ENCODE assay signal across 8 mouse cellular contexts in genomic region chr16:26967967-26968366, GRCm38 (mm10). TPM values are rescaled to one million over a fixed set of nuclear protein-coding genes. Genes with fewer than 3 reads are reported as not detected.
DNase-seq lines count a peak whose midpoint lies in the region; ATAC-seq and TF ChIP-seq lines count a peak whose summit lies in the region.

No protein-coding gene starts in this region.

- no peak for TF ChIP-seq CTCF in testis, adult 2 months (IDR thresholded peaks at IDR 0.05; ENCODE audit: control insufficient read depth, insufficient read depth, insufficient replicate concordance, low read depth, low read length)

- H3K27me3 ChIP-seq in testis, adult 2 months (ENCODE audit: control insufficient read depth, insufficient read depth, low read length), result no peaks in the 10 kb centered on the region
- H3K27me3 ChIP-seq in embryonic facial prominence, embryonic 13.5 days, result peaks cover 24% of the 10 kb centered on the region
- peaks cover 3% of the 10 kb centered on the region; the same call in 1 of the 2 replicates for H3K27me3 ChIP-seq in hindbrain, embryonic 16.5 days (replicated peaks; ENCODE audit: control insufficient read depth, insufficient read depth, low read length)
- H3K27me3 ChIP-seq in limb, embryonic 13.5 days, result peaks cover 25% of the 10 kb centered on the region
- H3K27me3 ChIP-seq in neural tube, embryonic 12.5 days (replicated peaks), result peaks cover 4% of the 10 kb centered on the region

- H3K4me3 ChIP-seq in testis, adult 2 months (ENCODE audit: control insufficient read depth, low read depth, low read length), result peak overlapping the region; percentile 6
- H3K4me3 ChIP-seq in embryonic facial prominence, embryonic 13.5 days, result peak overlapping the region; percentile 41
- H3K4me3 ChIP-seq in hindbrain, embryonic 16.5 days (ENCODE audit: low read length), result peak overlapping the region; percentile 50
- H3K4me3 ChIP-seq in limb, embryonic 13.5 days, result peak overlapping the region; percentile 44
- H3K4me3 ChIP-seq in neural tube, embryonic 12.5 days, result peak overlapping the region; percentile 29

- H3K4me2 ChIP-seq in embryonic facial prominence, embryonic 13.5 days, result peak overlapping the region; percentile 70
- peak overlapping the region; percentile 91 for H3K4me2 ChIP-seq in hindbrain, embryonic 16.5 days (ENCODE audit: low read length)
- H3K4me2 ChIP-seq in limb, embryonic 13.5 days (replicated peaks), result peak overlapping the region; percentile 74
- H3K4me2 ChIP-seq in neural tube, embryonic 12.5 days (replicated peaks), result peak overlapping the region; percentile 72

- TF ChIP-seq POLR2A in testis, adult 2 months (IDR thresholded peaks at IDR 0.05; ENCODE audit: control insufficient read depth, low read depth, low read length), result no peak

- H3K9me3 ChIP-seq in embryonic facial prominence, embryonic 13.5 days, result no peaks in the 10 kb centered on the region
- H3K9me3 ChIP-seq in hindbrain, embryonic 16.5 days (ENCODE audit: control insufficient read depth, low read length), result no peaks in the 10 kb centered on the region
- H3K9me3 ChIP-seq in limb, embryonic 13.5 days, result no peaks in the 10 kb centered on the region
- H3K9me3 ChIP-seq in neural tube, embryonic 12.5 days, result no peaks in the 10 kb centered on the region

- no peak for ATAC-seq in embryonic facial prominence, embryonic 13.5 days (ENCODE audit: insufficient number of reproducible peaks, insufficient read depth, low FRiP score, low TSS enrichment, low read depth)
- peak; percentile 79 for ATAC-seq in hindbrain, embryonic 16.5 days
- ATAC-seq in limb, embryonic 13.5 days (ENCODE audit: low FRiP score, low read depth), result peak; percentile 40; the same call in 1 of the 2 replicates
- ATAC-seq in neural tube, embryonic 12.5 days (ENCODE audit: low FRiP score, low read depth), result peak; percentile 61; the same call in 1 of the 2 replicates

- WGBS in embryonic facial prominence, embryonic 13.5 days, result under 1% methylated on average over 28 of the region's 28 CpGs
- 1% methylated on average over 28 of the region's 28 CpGs for WGBS in hindbrain, embryonic 16.5 days
- WGBS in limb, embryonic 13.5 days, result 2% methylated on average over 28 of the region's 28 CpGs
- 2% methylated on average over 28 of the region's 28 CpGs for WGBS in neural tube, embryonic 12.5 days

- no peak overlapping the region for H3K27ac ChIP-seq in testis, adult 2 months (ENCODE audit: control insufficient read depth, insufficient read depth, low read depth, low read length)
- H3K27ac ChIP-seq in embryonic facial prominence, embryonic 13.5 days, result no peak overlapping the region
- H3K27ac ChIP-seq in hindbrain, embryonic 16.5 days (ENCODE audit: low read depth, low read length), result no peak overlapping the region
- no peak overlapping the region for H3K27ac ChIP-seq in limb, embryonic 13.5 days
- H3K27ac ChIP-seq in neural tube, embryonic 12.5 days, result no peak overlapping the region

- peaks cover 6% of the 10 kb centered on the region for H3K4me1 ChIP-seq in testis, adult 2 months (ENCODE audit: control insufficient read depth, insufficient read depth, low read length)
- peaks cover 6% of the 10 kb centered on the region; the same call in 1 of the 2 replicates for H3K4me1 ChIP-seq in embryonic facial prominence, embryonic 13.5 days
- no peaks in the 10 kb centered on the region for H3K4me1 ChIP-seq in hindbrain, embryonic 16.5 days (ENCODE audit: control insufficient read depth, insufficient read depth, low read depth, low read length)
- peaks cover 6% of the 10 kb centered on the region; the same call in 1 of the 2 replicates for H3K4me1 ChIP-seq in limb, embryonic 13.5 days
- peaks cover 4% of the 10 kb centered on the region for H3K4me1 ChIP-seq in neural tube, embryonic 12.5 days

- peak overlapping the region; percentile 57 for H3K9ac ChIP-seq in embryonic facial prominence, embryonic 13.5 days
- peak overlapping the region; percentile 67 for H3K9ac ChIP-seq in hindbrain, embryonic 16.5 days (ENCODE audit: low read depth, low read length)
- peak overlapping the region; percentile 54; the same call in 1 of the 2 replicates for H3K9ac ChIP-seq in limb, embryonic 13.5 days
- 0 out of 2 replicates have a peak overlapping the region, but pooled peaks have one; percentile 26 for H3K9ac ChIP-seq in neural tube, embryonic 12.5 days

- no peak for DNase-seq in testis, postnatal 14 days (ENCODE audit: low spot score)
- DNase-seq in thymus, adult 18-20 months, result no peak
- no peak for DNase-seq in urinary bladder, postnatal 4 days (ENCODE audit: low spot score in 2 of 2)

- H3K36me3 ChIP-seq in testis, adult 2 months (ENCODE audit: control insufficient read depth, insufficient read depth, low read length), result no peaks in the 10 kb centered on the region
- no peaks in the 10 kb centered on the region for H3K36me3 ChIP-seq in embryonic facial prominence, embryonic 13.5 days
- no peaks in the 10 kb centered on the region for H3K36me3 ChIP-seq in hindbrain, embryonic 16.5 days (ENCODE audit: control insufficient read depth, insufficient read depth, low read length)
- H3K36me3 ChIP-seq in limb, embryonic 13.5 days, result no peaks in the 10 kb centered on the region
- no peaks in the 10 kb centered on the region for H3K36me3 ChIP-seq in neural tube, embryonic 12.5 days

RNA-seq across cellular contexts. Expression of gene Gmnc, which starts 23.5 kb away (rescaled TPM):
- 0.30 TPM in 2 replicates for polyA plus RNA-seq in testis, adult 2 months (2012; rRNA removed)
- 0.13 and 0.26 TPM in 2 replicates for polyA plus RNA-seq in embryonic facial prominence, embryonic 13.5 days (2015; fragmentation: Nextera tagmentation; extraction: Ambion mirVana)
- 0.75 and 1.1 TPM in 2 replicates for polyA plus RNA-seq in hindbrain, embryonic 16.5 days (2015; fragmentation: Nextera tagmentation; extraction: Ambion mirVana)
- 0.14 and 0.33 TPM in 2 replicates for polyA plus RNA-seq in limb, embryonic 13.5 days (2015; fragmentation: Nextera tagmentation; extraction: Ambion mirVana)
- polyA plus RNA-seq in neural tube, embryonic 12.5 days (2016; fragmentation: Nextera tagmentation; extraction: Ambion mirVana), result not detected in 2 replicates
